Mouse (Mus musculus): ENCODE measurements around the gene Hacd2. TPM values are rescaled to one million over a fixed set of nuclear protein-coding genes. Genes with fewer than 3 reads are reported as not detected.

Gene Hacd2
- polyA plus RNA-seq, 2 experiments = 52.8 to 62.2 TPM

DNA sequence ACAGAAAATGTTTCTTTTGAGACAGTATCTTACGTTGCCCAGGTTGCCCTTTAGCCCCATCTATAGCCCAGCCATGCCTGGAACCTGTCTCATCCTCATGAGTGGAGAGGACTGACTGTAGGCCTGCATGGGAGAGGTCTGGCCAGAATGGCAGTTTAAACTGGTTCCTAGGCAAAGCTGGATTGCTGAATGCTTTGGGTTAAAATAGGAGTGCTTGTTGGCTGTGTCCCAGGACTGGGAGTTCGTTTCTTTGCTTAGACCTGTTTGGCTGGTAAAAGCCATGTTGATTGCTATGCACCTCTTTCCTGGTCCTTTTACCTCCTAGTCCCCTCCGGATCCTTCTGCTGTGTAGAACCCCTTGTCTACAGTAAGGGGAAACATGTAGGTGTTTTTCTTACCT is 11.0 kb downstream of the Hacd2 start:
- Histone ChIP-seq H3K27ac (replicated peaks; ENCODE audit: low read depth, low read length) (0 out of 2 replicates have a peak overlapping the region, but pooled peaks have one; percentile 46), H3K27me3 (ENCODE audit: control insufficient read depth, insufficient read depth, low read length) (no peaks in the 10 kb centered on the region), H3K4me2 (replicated peaks; ENCODE audit: low read depth, low read length, severe bottlenecking) (no peak overlapping the region), H3K9me3 (ENCODE audit: control insufficient read depth, low read length) (no peaks in the 10 kb centered on the region), H3K4me1 (ENCODE audit: control insufficient read depth, insufficient read depth, low read length) (no peaks in the 10 kb centered on the region), H3K9ac (ENCODE audit: low read depth, low read length, severe bottlenecking) (no peak overlapping the region), H3K4me3 (replicated peaks; ENCODE audit: low read length) (no peak overlapping the region), H3K36me3 (ENCODE audit: control insufficient read depth, insufficient read depth, low read length) (peaks cover 29% of the 10 kb centered on the region)
- WGBS = 78% methylated on average over 3 of the region's 3 CpGs
- DNase-seq (ENCODE audit: low spot score) (no peak), ATAC-seq (ENCODE audit: low FRiP score, low read depth) (no peak)
- no peak for TF ChIP-seq POLR2A (IDR thresholded peaks at IDR 0.05; ENCODE audit: borderline replicate concordance, extremely low read depth, insufficient read depth, insufficient read length)

DNA sequence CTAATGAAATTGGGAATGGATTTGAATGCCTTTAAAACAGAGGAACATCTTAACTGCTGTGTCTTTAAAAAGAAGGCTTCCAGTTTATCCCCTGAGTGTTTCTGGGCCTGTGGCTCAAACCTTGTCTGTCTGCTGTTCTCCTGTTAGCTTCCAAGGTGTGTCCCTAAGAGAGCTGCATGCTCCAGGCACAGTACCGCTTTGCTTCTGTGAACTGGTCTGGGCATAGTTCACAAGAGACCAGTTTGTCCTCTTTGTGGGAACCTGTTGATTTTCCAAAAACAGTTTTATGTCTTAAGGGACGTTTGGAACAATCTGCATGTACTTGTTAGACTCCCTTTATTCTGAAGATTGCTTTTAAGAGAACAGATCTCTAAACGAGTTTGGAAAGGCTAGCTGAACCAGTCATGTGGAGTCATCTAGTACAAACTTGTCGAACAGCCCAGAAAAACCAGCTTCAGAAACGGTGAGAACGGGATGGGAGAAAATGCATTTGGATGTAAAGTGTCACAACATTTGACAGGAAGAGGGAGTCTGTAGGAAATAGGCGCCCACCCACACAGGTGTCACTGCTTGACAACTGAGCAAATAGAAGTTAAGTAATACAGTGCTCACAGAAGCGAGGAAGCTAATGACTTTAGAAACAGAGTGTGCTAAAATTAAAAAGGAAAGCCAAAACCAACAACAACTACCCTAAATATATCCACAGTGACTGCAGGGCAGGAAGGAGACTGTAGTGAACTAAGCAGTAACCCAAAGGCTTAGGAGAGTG is 11.8 kb downstream of the Hacd2 start:
- WGBS = 68% methylated on average over 8 of the region's 8 CpGs
- no peaks in the 10 kb centered on the region for H3K4me1 ChIP-seq (ENCODE audit: control insufficient read depth, insufficient read depth, low read length)
- no peaks in the 10 kb centered on the region for H3K27me3 ChIP-seq (ENCODE audit: control insufficient read depth, insufficient read depth, low read length)
- peak; percentile 31 for DNase-seq (ENCODE audit: low spot score)
- no peak for TF ChIP-seq POLR2A (IDR thresholded peaks at IDR 0.05; ENCODE audit: borderline replicate concordance, extremely low read depth, insufficient read depth, insufficient read length)
- H3K4me2 ChIP-seq (replicated peaks; ENCODE audit: low read depth, low read length, severe bottlenecking) = no peak overlapping the region
- no peak for ATAC-seq (ENCODE audit: low FRiP score, low read depth)
- H3K36me3 ChIP-seq (ENCODE audit: control insufficient read depth, insufficient read depth, low read length) = peaks cover 27% of the 10 kb centered on the region
- no peak overlapping the region for H3K4me3 ChIP-seq (replicated peaks; ENCODE audit: low read length)
- no peaks in the 10 kb centered on the region for H3K9me3 ChIP-seq (ENCODE audit: control insufficient read depth, low read length)
- no peak overlapping the region for H3K27ac ChIP-seq (replicated peaks; ENCODE audit: low read depth, low read length)
- H3K9ac ChIP-seq (ENCODE audit: low read depth, low read length, severe bottlenecking) = no peak overlapping the region

DNA sequence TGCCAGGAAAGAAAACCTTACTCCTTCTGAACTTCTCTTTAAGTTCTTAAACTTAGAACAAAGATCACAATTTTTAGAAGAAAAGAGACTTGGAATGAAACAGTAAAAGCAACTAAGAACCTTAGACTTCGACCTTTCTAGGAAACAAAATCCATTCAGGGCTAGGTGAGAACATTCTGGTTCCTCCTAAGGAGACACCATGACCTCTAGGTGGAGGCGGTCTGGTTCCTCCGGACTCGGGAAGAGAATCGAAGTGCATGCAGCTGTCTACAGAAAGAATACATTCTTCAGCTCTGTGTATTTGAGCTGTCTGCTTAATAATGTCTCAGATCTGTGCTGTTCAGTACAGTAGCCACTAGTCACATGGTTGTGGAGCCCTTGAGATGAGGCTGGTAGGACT is 12.7 kb downstream of the Hacd2 start:
- no peak overlapping the region for H3K9ac ChIP-seq (ENCODE audit: low read depth, low read length, severe bottlenecking)
- H3K36me3 ChIP-seq (ENCODE audit: control insufficient read depth, insufficient read depth, low read length) = peaks cover 28% of the 10 kb centered on the region
- no peaks in the 10 kb centered on the region for H3K9me3 ChIP-seq (ENCODE audit: control insufficient read depth, low read length)
- no peak for TF ChIP-seq POLR2A (IDR thresholded peaks at IDR 0.05; ENCODE audit: borderline replicate concordance, extremely low read depth, insufficient read depth, insufficient read length)
- H3K27me3 ChIP-seq (ENCODE audit: control insufficient read depth, insufficient read depth, low read length) = no peaks in the 10 kb centered on the region
- no peaks in the 10 kb centered on the region for H3K4me1 ChIP-seq (ENCODE audit: control insufficient read depth, insufficient read depth, low read length)
- no peak overlapping the region for H3K4me3 ChIP-seq (replicated peaks; ENCODE audit: low read length)
- ATAC-seq (ENCODE audit: low FRiP score, low read depth) = no peak
- DNase-seq (ENCODE audit: low spot score) = no peak
- H3K4me2 ChIP-seq (replicated peaks; ENCODE audit: low read depth, low read length, severe bottlenecking) = no peak overlapping the region
- no peak overlapping the region for H3K27ac ChIP-seq (replicated peaks; ENCODE audit: low read depth, low read length)
- 87% methylated on average over 5 of the region's 5 CpGs for WGBS

DNA sequence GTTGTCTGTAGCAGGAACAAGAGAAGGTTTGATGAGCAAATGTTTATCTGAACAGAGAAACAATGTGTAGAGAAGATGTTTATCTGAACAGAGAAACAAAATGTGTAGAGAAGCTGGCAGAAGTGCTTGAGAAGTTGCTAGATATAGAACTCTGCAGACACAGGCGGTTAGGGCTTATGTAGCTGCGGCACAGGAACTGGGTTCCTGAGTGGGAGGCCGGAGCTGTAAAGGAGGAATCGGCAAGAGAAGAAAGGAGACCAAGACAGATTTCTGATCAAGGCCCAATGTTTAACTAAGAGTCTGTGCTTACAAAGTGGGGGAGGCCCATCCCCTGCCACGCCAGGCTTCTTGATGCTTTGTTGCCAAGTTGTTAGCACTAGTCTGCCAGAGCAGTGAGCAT is 14.5 kb downstream of the Hacd2 start:
- Histone ChIP-seq H3K36me3 (ENCODE audit: control insufficient read depth, insufficient read depth, low read length) (peaks cover 24% of the 10 kb centered on the region), H3K27me3 (ENCODE audit: control insufficient read depth, insufficient read depth, low read length) (no peaks in the 10 kb centered on the region), H3K4me2 (replicated peaks; ENCODE audit: low read depth, low read length, severe bottlenecking) (no peak overlapping the region), H3K9ac (ENCODE audit: low read depth, low read length, severe bottlenecking) (no peak overlapping the region), H3K4me3 (replicated peaks; ENCODE audit: low read length) (no peak overlapping the region), H3K4me1 (ENCODE audit: control insufficient read depth, insufficient read depth, low read length) (no peaks in the 10 kb centered on the region), H3K27ac (replicated peaks; ENCODE audit: low read depth, low read length) (no peak overlapping the region), H3K9me3 (ENCODE audit: control insufficient read depth, low read length) (no peaks in the 10 kb centered on the region)
- WGBS = 71% methylated on average over 5 of the region's 5 CpGs
- ATAC-seq (ENCODE audit: low FRiP score, low read depth) = no peak
- no peak for DNase-seq (ENCODE audit: low spot score)
- no peak for TF ChIP-seq POLR2A (IDR thresholded peaks at IDR 0.05; ENCODE audit: borderline replicate concordance, extremely low read depth, insufficient read depth, insufficient read length)

DNA sequence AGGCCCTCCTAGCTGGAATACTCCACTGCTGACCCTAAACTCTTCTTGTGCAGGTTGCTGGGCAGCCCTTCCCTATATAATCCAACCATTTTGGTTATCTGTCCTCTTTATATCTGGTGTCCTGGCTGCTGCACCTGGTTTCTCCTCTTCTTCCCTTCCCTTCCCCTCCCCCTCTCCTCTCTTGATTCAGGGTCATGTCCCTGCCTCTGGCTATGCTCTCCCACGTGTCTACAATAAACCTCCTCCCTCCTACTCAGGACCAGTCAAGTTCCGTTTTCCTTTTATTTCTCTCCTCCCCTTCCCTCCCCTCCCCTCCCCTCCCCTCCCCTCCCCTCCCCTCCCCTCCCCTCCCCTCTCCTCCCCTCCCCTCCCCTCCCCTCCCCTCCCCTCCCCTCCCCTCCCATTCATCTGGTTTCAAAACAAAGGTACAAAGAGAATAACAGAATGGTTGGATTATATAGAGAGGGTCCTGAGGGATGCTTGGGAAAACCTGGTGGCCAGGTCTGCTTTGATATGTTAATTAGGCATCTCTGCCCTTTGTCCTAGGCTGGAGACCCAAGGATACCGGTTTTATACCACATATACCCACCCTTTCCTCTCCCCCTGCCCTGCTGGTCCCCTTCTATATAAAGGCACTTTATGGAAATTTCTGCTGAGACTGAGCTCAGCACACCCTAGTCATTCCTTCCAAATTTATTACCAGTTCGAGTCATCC is 16.3 kb downstream of the Hacd2 start:
- no peak for ATAC-seq (ENCODE audit: low FRiP score, low read depth)
- Histone ChIP-seq H3K9me3 (ENCODE audit: control insufficient read depth, low read length) (no peaks in the 10 kb centered on the region), H3K27me3 (ENCODE audit: control insufficient read depth, insufficient read depth, low read length) (no peaks in the 10 kb centered on the region), H3K4me3 (replicated peaks; ENCODE audit: low read length) (no peak overlapping the region), H3K36me3 (ENCODE audit: control insufficient read depth, insufficient read depth, low read length) (peaks cover 20% of the 10 kb centered on the region), H3K4me1 (ENCODE audit: control insufficient read depth, insufficient read depth, low read length) (no peaks in the 10 kb centered on the region), H3K27ac (replicated peaks; ENCODE audit: low read depth, low read length) (no peak overlapping the region), H3K4me2 (replicated peaks; ENCODE audit: low read depth, low read length, severe bottlenecking) (no peak overlapping the region), H3K9ac (ENCODE audit: low read depth, low read length, severe bottlenecking) (no peak overlapping the region)
- TF ChIP-seq POLR2A (IDR thresholded peaks at IDR 0.05; ENCODE audit: borderline replicate concordance, extremely low read depth, insufficient read depth, insufficient read length) = no peak
- 19% methylated on average over 4 of the region's 4 CpGs for WGBS
- DNase-seq (ENCODE audit: low spot score) = no peak
